Mouse (Mus musculus): ENCODE data around the gene Mlh1. TPM values are rescaled to one million over a fixed set of nuclear protein-coding genes. Genes with fewer than 3 reads are reported as not detected.

Gene Mlh1
- polyA plus RNA-seq, 1 experiment from 2014 or later: 38.5 TPM

DNA sequence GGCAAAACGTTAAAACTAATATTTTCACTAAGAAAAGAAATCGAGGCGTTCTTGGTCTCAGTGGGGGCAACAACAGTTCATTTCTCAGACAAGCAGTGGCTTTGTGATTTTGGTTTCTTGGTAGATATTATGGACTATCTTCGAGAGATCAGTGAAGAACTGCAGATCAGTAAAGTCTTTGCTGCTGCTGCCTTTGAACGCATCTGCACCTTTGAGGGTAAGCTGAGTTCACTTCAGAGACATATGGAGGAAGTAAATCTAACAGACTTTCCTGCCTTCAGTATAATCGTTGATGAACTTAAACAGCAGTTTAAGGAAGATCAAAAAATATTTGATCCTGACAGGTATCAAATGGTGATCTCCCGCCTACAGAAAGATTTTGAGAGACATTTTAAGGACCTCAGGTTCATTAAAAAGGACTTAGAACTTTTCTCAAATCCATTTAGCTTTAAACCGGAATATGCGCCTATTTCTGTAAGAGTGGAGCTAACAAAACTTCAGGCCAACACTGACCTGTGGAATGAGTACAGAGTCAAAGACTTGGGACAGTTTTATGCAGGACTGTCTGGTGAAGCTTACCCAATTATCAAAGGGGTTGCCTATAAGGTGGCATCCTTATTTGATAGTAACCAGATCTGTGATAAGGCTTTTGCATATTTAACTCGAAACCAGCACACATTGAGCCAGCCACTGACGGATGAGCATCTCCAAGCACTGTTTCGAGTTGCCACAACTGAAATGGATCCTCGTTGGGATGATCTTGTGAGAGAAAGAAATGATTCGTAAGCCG lies 1.6 kb upstream of the Mlh1 start:
- DNase-seq (ENCODE audit: low spot score) (no peak), ATAC-seq (ENCODE audit: low FRiP score) (no peak)
- Histone ChIP-seq H3K27me3 (ENCODE audit: control insufficient read depth, insufficient read depth, low read length) (no peaks in the 10 kb centered on the region), H3K4me2 (replicated peaks; ENCODE audit: low read depth, low read length) (peak overlapping the region; percentile 68), H3K4me1 (replicated peaks; ENCODE audit: control insufficient read depth, insufficient read depth, low read length) (peaks cover 8% of the 10 kb centered on the region), H3K27ac (ENCODE audit: low read depth, low read length) (no peak overlapping the region), H3K36me3 (ENCODE audit: control insufficient read depth, insufficient read depth, low read length) (no peaks in the 10 kb centered on the region), H3K4me3 (ENCODE audit: low read depth, low read length) (peak overlapping the region; percentile 74), H3K9me3 (ENCODE audit: control insufficient read depth, low read length) (no peaks in the 10 kb centered on the region), H3K9ac (ENCODE audit: low read depth, low read length) (peak overlapping the region; percentile 76; the same call in 1 of the 2 replicates)
- WGBS: 83% methylated on average over 15 of the region's 15 CpGs

DNA sequence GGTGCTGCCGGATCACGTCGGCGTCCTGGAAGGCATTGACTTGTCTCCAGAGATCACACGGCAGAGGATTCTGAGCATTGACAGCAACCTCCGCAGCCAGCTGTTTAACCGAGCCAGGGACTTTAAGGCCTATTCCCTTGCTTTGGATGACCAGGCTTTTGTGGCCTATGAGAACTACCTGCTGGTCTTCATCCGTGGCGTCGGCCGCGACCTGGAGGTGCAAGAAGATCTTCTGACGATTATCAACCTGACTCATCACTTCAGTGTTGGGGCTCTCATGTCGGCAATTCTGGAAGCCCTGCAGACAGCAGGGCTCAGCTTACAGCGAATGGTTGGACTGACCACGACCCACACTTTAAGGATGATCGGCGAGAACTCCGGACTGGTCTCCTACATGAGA lies 765 bp upstream of the Mlh1 start:
- H3K4me1 ChIP-seq (replicated peaks; ENCODE audit: control insufficient read depth, insufficient read depth, low read length): peaks cover 8% of the 10 kb centered on the region

DNA sequence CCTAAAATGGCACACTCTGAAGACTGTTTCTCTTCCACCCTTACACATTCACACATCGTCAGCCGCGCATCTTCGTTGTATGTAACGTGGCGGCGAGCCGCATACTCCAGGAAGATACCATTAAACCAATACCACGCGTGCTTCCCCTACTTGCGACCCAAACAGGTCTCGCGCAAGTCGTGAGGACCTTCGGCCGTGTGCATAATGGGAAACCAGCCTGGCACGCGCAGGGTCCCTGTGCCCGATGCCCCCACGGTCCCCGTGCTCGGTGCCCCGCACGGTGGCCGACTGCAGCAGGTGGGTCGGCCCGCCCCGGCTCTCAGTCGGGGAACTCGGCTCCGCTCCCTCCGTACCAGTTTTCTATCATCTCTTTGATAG lies 546 bp downstream of the Mlh1 start:
- H3K4me2 ChIP-seq (replicated peaks; ENCODE audit: low read depth, low read length): peak overlapping the region; percentile 56
- H3K36me3 ChIP-seq (ENCODE audit: control insufficient read depth, insufficient read depth, low read length): no peaks in the 10 kb centered on the region
- H3K27ac ChIP-seq (ENCODE audit: low read depth, low read length): peak overlapping the region; percentile 88
- WGBS: under 1% methylated on average over 32 of the region's 32 CpGs
- H3K27me3 ChIP-seq (ENCODE audit: control insufficient read depth, insufficient read depth, low read length): no peaks in the 10 kb centered on the region
- H3K9ac ChIP-seq (ENCODE audit: low read depth, low read length): peak overlapping the region; percentile 76
- no peak for DNase-seq (ENCODE audit: low spot score)
- peak overlapping the region; percentile 74 for H3K4me3 ChIP-seq (ENCODE audit: low read depth, low read length)
- no peaks in the 10 kb centered on the region for H3K9me3 ChIP-seq (ENCODE audit: control insufficient read depth, low read length)
- peaks cover 8% of the 10 kb centered on the region for H3K4me1 ChIP-seq (replicated peaks; ENCODE audit: control insufficient read depth, insufficient read depth, low read length)
- peak; percentile 80 for ATAC-seq (ENCODE audit: low FRiP score)

More for the DNA sequence above, 765 bp upstream of the Mlh1 start:
- Histone ChIP-seq H3K4me3 (ENCODE audit: low read depth, low read length) (peak overlapping the region; percentile 74), H3K36me3 (ENCODE audit: control insufficient read depth, insufficient read depth, low read length) (no peaks in the 10 kb centered on the region), H3K27ac (ENCODE audit: low read depth, low read length) (peak overlapping the region; percentile 89), H3K9ac (ENCODE audit: low read depth, low read length) (peak overlapping the region; percentile 76), H3K4me2 (replicated peaks; ENCODE audit: low read depth, low read length) (peak overlapping the region; percentile 68), H3K27me3 (ENCODE audit: control insufficient read depth, insufficient read depth, low read length) (no peaks in the 10 kb centered on the region), H3K9me3 (ENCODE audit: control insufficient read depth, low read length) (no peaks in the 10 kb centered on the region)
- 15% methylated on average over 19 of the region's 19 CpGs for WGBS
- no peak for ATAC-seq (ENCODE audit: low FRiP score)
- DNase-seq (ENCODE audit: low spot score): no peak

DNA sequence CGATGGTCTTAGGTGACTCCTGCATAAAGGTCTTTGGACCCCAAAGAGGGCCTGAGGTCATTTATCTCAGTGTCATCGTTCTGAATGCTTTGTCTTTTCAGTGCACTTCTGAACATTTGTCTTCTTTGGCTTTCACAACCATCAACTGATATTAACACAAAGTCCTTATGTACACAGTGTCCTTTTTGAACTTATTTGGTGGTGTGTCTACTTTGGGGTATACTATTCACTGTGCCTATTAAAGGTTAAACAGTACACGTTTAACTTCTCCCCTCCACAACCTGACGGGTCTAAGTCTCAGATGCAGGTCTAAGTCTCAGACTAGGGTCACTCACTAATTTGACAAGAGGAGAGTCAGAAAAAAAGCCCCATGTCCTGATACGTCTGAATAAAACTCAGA lies 985 bp downstream of the Mlh1 start:
- ATAC-seq (ENCODE audit: low FRiP score): no peak
- Histone ChIP-seq H3K4me3 (ENCODE audit: low read depth, low read length) (peak overlapping the region; percentile 74), H3K9ac (ENCODE audit: low read depth, low read length) (peak overlapping the region; percentile 76), H3K9me3 (ENCODE audit: control insufficient read depth, low read length) (no peaks in the 10 kb centered on the region), H3K27ac (ENCODE audit: low read depth, low read length) (peak overlapping the region; percentile 88), H3K4me1 (replicated peaks; ENCODE audit: control insufficient read depth, insufficient read depth, low read length) (peaks cover 8% of the 10 kb centered on the region), H3K36me3 (ENCODE audit: control insufficient read depth, insufficient read depth, low read length) (no peaks in the 10 kb centered on the region), H3K27me3 (ENCODE audit: control insufficient read depth, insufficient read depth, low read length) (no peaks in the 10 kb centered on the region), H3K4me2 (replicated peaks; ENCODE audit: low read depth, low read length) (peak overlapping the region; percentile 56)
- DNase-seq (ENCODE audit: low spot score): no peak
- WGBS: 11% methylated on average over 5 of the region's 5 CpGs

DNA sequence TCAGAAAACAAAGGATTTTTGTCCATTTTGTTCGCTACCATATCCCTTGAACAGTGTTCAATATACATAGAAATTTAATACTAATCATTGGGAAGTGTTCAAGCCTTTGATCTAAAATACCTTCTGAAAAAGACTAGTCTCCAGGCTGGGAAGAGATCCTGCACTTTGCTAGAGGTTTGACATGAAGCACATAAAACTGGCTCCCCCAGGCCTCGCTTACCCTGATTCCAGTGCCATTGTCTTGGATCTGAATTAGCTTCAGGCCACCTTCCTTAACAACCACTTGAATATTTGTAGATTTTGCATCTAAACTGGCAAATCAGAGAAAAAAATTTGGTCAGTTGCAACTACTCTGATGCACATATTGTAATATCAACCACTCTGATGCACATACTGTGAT lies 3.6 kb downstream of the Mlh1 start:
- H3K9me3 ChIP-seq (ENCODE audit: control insufficient read depth, low read length): no peaks in the 10 kb centered on the region
- DNase-seq (ENCODE audit: low spot score): no peak
- no peak overlapping the region for H3K27ac ChIP-seq (ENCODE audit: low read depth, low read length)
- 95% methylated on average over 2 of the region's 2 CpGs for WGBS
- no peaks in the 10 kb centered on the region for H3K36me3 ChIP-seq (ENCODE audit: control insufficient read depth, insufficient read depth, low read length)
- no peak for ATAC-seq (ENCODE audit: low FRiP score)
- no peak overlapping the region for H3K4me2 ChIP-seq (replicated peaks; ENCODE audit: low read depth, low read length)
- H3K4me1 ChIP-seq (replicated peaks; ENCODE audit: control insufficient read depth, insufficient read depth, low read length): peaks cover 4% of the 10 kb centered on the region; the same call in 1 of the 2 replicates
- no peaks in the 10 kb centered on the region for H3K27me3 ChIP-seq (ENCODE audit: control insufficient read depth, insufficient read depth, low read length)
- no peak overlapping the region for H3K4me3 ChIP-seq (ENCODE audit: low read depth, low read length)
- H3K9ac ChIP-seq (ENCODE audit: low read depth, low read length): no peak overlapping the region

DNA sequence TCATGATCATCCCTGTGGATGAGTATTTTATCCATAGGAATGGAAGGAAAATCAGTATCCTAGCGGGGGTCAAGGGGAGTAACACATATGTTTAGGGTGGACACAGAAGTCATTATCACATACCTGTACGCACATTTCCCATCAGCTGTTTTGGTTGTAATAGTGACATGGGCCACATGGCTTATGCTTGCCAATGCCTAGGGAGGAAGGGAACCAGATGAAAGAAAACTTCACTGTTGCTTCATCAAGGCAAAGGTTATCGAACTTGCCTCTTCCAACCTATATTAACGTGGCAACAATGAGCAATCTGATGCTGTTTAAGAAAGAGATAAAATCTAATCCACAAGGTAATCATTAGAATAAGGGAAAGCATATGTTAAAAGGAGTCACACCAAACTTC lies 10.2 kb downstream of the Mlh1 start:
- no peaks in the 10 kb centered on the region for H3K36me3 ChIP-seq (ENCODE audit: control insufficient read depth, insufficient read depth, low read length)
- no peak overlapping the region for H3K4me2 ChIP-seq (replicated peaks; ENCODE audit: low read depth, low read length)
- DNase-seq (ENCODE audit: low spot score) (no peak), ATAC-seq (ENCODE audit: low FRiP score) (no peak)
- H3K27me3 ChIP-seq (ENCODE audit: control insufficient read depth, insufficient read depth, low read length): no peaks in the 10 kb centered on the region
- 95% methylated on average over 4 of the region's 4 CpGs for WGBS
- H3K27ac ChIP-seq (ENCODE audit: low read depth, low read length): no peak overlapping the region
- H3K4me3 ChIP-seq (ENCODE audit: low read depth, low read length): no peak overlapping the region
- H3K9me3 ChIP-seq (ENCODE audit: control insufficient read depth, low read length): no peaks in the 10 kb centered on the region
- no peak overlapping the region for H3K9ac ChIP-seq (ENCODE audit: low read depth, low read length)
- no peaks in the 10 kb centered on the region for H3K4me1 ChIP-seq (replicated peaks; ENCODE audit: control insufficient read depth, insufficient read depth, low read length)

DNA sequence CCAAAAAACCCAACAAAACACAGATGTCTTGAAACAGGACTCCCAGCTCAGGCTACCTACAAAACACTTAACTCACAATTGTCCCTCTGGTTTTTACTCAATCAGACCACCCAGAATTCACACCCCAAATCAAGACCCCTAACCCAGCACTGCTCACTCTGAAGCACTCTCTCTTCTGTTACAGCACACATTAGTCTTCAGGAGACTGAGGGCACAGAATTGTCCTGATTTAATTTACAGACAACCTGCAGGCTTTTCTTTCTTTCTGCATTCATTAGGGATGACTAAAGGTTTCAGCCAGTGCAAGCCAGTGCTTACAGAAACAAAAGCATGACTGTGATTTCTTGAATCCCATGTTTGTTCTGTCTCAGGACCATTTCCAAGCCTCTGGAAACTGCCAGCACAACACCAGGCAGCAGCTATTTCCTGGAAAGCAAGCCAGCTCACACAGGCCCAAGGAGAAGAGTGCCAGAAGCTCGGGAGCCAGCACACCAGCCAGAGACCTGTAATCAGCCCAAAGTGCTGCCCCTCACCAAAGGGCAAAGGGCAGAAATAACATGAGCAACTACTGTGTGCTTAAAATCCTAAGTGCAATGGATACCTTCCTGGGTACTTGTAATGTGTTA lies 11.1 kb downstream of the Mlh1 start:
- Histone ChIP-seq H3K4me1 (replicated peaks; ENCODE audit: control insufficient read depth, insufficient read depth, low read length) (no peaks in the 10 kb centered on the region), H3K36me3 (ENCODE audit: control insufficient read depth, insufficient read depth, low read length) (0 out of 2 replicates have a peak, but pooled peaks cover 2% of the 10 kb centered on the region), H3K4me2 (replicated peaks; ENCODE audit: low read depth, low read length) (no peak overlapping the region), H3K27ac (ENCODE audit: low read depth, low read length) (no peak overlapping the region), H3K4me3 (ENCODE audit: low read depth, low read length) (no peak overlapping the region), H3K27me3 (ENCODE audit: control insufficient read depth, insufficient read depth, low read length) (no peaks in the 10 kb centered on the region), H3K9ac (ENCODE audit: low read depth, low read length) (no peak overlapping the region), H3K9me3 (ENCODE audit: control insufficient read depth, low read length) (no peaks in the 10 kb centered on the region)
- DNase-seq (ENCODE audit: low spot score) (no peak), ATAC-seq (ENCODE audit: low FRiP score) (no peak)
- 72% methylated on average over 1 of the region's 1 CpGs for WGBS

DNA sequence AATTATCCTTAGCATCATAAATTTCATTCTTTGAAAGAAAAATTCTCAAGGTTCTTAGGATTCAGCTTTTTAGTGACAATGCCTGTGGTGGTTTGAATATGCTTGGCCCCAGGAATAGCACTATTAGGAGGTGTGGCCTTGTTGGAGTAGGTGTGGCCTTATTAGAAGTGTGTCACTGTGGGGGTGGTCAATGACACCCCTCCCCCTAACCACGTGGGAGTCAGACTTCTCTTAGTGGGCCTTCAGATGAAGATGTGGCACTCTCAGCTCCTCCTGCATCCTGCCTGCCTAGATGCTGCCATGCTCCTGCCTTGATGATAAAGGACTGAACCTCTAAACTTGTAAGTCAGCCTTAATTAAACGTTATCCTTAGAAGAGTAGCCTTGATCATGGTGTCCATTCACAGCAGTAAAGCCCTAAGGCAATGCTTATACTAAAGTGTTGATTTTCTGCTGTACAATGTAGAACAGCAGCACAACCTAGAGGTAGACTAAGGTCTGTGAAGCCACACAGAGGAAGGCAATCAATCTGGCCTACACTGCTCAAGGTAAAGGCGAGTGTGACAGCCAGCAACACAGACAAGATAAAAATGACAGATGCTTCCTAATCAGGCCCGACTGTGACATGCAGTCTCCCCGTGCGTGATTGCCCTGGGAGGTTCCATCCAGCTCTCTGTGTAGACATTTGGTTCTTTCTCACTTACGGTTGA lies 19.3 kb downstream of the Mlh1 start:
- H3K36me3 ChIP-seq (ENCODE audit: control insufficient read depth, insufficient read depth, low read length): peaks cover 5% of the 10 kb centered on the region; the same call in 1 of the 2 replicates
- WGBS: 80% methylated on average over 7 of the region's 7 CpGs
- H3K9ac ChIP-seq (ENCODE audit: low read depth, low read length): no peak overlapping the region
- no peak overlapping the region for H3K27ac ChIP-seq (ENCODE audit: low read depth, low read length)
- no peaks in the 10 kb centered on the region for H3K27me3 ChIP-seq (ENCODE audit: control insufficient read depth, insufficient read depth, low read length)
- ATAC-seq (ENCODE audit: low FRiP score) (no peak), DNase-seq (ENCODE audit: low spot score) (no peak)
- H3K4me3 ChIP-seq (ENCODE audit: low read depth, low read length): no peak overlapping the region
- no peaks in the 10 kb centered on the region for H3K4me1 ChIP-seq (replicated peaks; ENCODE audit: control insufficient read depth, insufficient read depth, low read length)
- H3K9me3 ChIP-seq (ENCODE audit: control insufficient read depth, low read length): no peaks in the 10 kb centered on the region
- no peak overlapping the region for H3K4me2 ChIP-seq (replicated peaks; ENCODE audit: low read depth, low read length)
